In the genomic region with DNA sequence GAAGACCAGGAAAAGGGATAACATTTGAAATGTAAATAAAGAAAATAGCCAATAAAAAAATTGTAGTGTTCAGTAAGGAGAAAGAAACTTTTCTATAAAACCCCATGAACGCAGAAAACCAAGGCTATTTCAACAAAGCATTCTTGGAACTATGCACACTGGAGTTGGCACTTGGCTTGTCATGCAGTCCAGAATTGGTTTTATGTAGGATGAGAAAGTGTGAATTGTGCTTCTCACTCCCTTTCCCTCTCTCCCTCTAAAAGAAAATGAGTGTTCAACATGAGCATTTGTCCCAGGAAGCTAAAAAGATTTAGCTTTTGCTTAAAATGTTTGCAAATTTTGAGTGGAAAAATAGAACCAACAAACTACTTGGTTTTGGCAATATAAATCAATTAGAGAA, we compare ENCODE assay signal across 7 mouse cellular contexts.
"Had no signal": no experiment of that assay in that cellular context is flagged by ENCODE, and none has a peak within 500 bp of the region (broad histone marks: within the 10 kb centered on the region; RNA-seq: fewer than 3 reads in every experiment).

No protein-coding gene starts in this region.

- DNase-seq: kidney, adult 2 months; kidney, postnatal 25 days; liver; liver, embryonic 13.5 days; liver, postnatal 0 days; lung, postnatal 14 days; thymus, postnatal 4 days had no signal
